Mouse (Mus musculus) liver, adult 2 months (tissue): Measurements from ENCODE around the gene Calcoco2.

ENCODE experiments used
- CTCF ChIP-seq: fragments of 200-500 bp; IDR thresholded peaks from 2 replicates; pipeline ENCODE4 v1.5.1; 2011; ENCODE audit warnings: low read depth, low read length, control low read depth
- POLR2A ChIP-seq: fragments of 200-500 bp; IDR thresholded peaks from 2 replicates; pipeline ENCODE4 v1.6.1; 2011; ENCODE audit warnings: low read length, control low read depth; ENCODE audit not compliant: insufficient read depth; ENCODE audit errors: extremely low read depth

GRCm38 (mm10) chr11:96049939-96050338, 61.8 kb downstream of the Calcoco2 start:
- no peak for TF ChIP-seq CTCF
- TF ChIP-seq POLR2A, result no peak
